Mouse (Mus musculus) lung, postnatal 0 days (tissue): ENCODE results near the gene Cd44.

Source experiments
- CTCF ChIP-seq: IDR thresholded peaks from 2 replicates; pipeline ENCODE4 v1.5.1; 2016; ENCODE audit warnings: antibody characterized with exemption, mild to moderate bottlenecking
- EP300 ChIP-seq: IDR thresholded peaks from 2 replicates; pipeline ENCODE4 v1.6.1; 2016; ENCODE audit warnings: antibody characterized with exemption, mild to moderate bottlenecking, control low read depth

GRCm38 (mm10) chr2:102838179-102838578, 63.3 kb downstream of the Cd44 start:
- TF ChIP-seq CTCF (no peak), EP300 (no peak)
